Mouse (Mus musculus): ENCODE data around the gene Ms4a6c. TPM values are rescaled to one million over a fixed set of nuclear protein-coding genes. Genes with fewer than 3 reads are reported as not detected.

Ms4a6c gene
- total and polyA plus RNA-seq, 3 experiments: 5.0 to 20.0 (median 14.3) TPM

DNA sequence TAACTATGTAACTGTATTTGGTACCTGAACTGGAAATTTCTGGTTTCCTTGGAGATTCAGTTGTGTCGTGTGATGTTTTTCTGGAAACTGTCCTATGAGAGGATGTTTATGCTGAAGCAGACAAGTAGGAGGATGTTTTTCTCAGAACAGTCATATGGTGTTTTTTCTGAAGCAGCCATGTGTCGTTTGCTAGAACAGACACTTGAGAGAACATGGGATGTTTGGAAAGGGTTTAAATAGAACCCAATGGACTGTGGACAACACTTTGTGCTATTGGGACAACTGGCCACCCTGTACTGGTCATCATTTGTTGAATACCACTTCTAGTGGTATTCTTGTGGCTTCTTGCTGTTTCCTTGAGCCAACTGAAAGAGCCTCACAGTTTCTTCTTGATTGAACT lies 16.6 kb downstream of the Ms4a6c start, which contains the start of gene Gm8369:
Gene Gm8369 (plus strand): TSS at position 193 of the 400 bp plus-strand sequence.
- dilution Hi-C loops (cut with MboI; ENCODE audit: extremely low pct_ligation_motif_present, extremely low pct_unique_long_range_greater_than_20kb, low sequenced_read_pairs) (no loop called here), in situ Hi-C loops (cut with MboI; ENCODE audit: low pct_ligation_motif_present, low pct_unique_long_range_greater_than_20kb, low sequenced_read_pairs) (no loop called here)
- Histone ChIP-seq H3K36me3 (replicated peaks in 1 of 2; ENCODE audit: control insufficient read depth in 1 of 2, insufficient read depth in 1 of 2, low read length in 1 of 2) (no peaks in the 10 kb centered on the region), H3K9me3 (replicated peaks; ENCODE audit: low read length) (no peaks in the 10 kb centered on the region), H3K4me2 (ENCODE audit: insufficient read depth, low read depth, poor library complexity, severe bottlenecking) (peak within 1 kb of the TSS; percentile 39), H3K27me3 (replicated peaks) (no peaks in the 10 kb centered on the region), H3K27ac (ENCODE audit: insufficient read depth, low read depth) (no peak within 1 kb of the TSS), H3K4me1 (ENCODE audit: control insufficient read depth in 1 of 2, insufficient read depth in 2 of 2) (peaks cover 4 to 25% of the 10 kb centered on the region in 2 experiments; a peak in 3 of 4 replicates), H3K4me3 (replicated peaks in 1 of 3; ENCODE audit: low read depth in 2 of 3, low read length in 2 of 3, poor library complexity in 1 of 3) (no peak within 1 kb of the TSS), H3K9ac (ENCODE audit: insufficient read depth, low read depth) (no peak within 1 kb of the TSS; the same call in 1 of the 2 replicates), H3K79me2 (replicated peaks; ENCODE audit: control insufficient read depth, extremely low read depth, insufficient read depth, poor library complexity, severe bottlenecking) (no peaks in the 10 kb centered on the region)
- TF ChIP-seq POLR2AphosphoS2 (IDR thresholded peaks at IDR 0.05; ENCODE audit: low read depth, low read length) (no peak), SIN3A (IDR thresholded peaks at IDR 0.05; ENCODE audit: low read length) (0 out of 2 replicates have a peak, but pooled peaks have one; percentile 8)
- no peak for DNase-seq (ENCODE audit: extremely low read depth)

DNA sequence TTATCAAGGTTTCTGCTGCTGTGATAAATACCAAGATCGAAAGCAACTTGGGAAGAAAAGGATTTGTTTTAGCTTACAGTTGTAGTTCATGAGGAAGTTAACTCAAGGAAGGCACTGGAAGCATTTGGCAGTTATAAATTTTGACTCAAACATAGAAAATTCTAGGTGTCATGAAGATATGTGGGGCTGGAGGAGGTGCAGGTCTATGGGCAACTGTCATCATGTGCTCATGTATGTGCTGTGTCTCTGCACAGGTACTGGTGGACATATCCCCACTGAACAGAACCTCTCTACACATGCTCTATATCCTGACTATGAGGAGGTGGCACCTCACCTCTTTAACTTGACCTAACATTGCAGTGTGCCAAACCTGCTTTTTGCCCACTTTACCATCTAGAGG lies 17.4 kb downstream of the Ms4a6c start:
- no peak overlapping the region for H3K27ac ChIP-seq (ENCODE audit: insufficient read depth, low read depth)
- H3K79me2 ChIP-seq (replicated peaks; ENCODE audit: control insufficient read depth, extremely low read depth, insufficient read depth, poor library complexity, severe bottlenecking): no peaks in the 10 kb centered on the region
- no peaks in the 10 kb centered on the region for H3K27me3 ChIP-seq (replicated peaks)
- H3K4me1 ChIP-seq (ENCODE audit: control insufficient read depth in 1 of 2, insufficient read depth in 2 of 2): peaks cover 9 to 33% of the 10 kb centered on the region in 2 experiments; a peak in 3 of 4 replicates
- DNase-seq (ENCODE audit: extremely low read depth): no peak
- in situ Hi-C loops (cut with MboI; ENCODE audit: low pct_ligation_motif_present, low pct_unique_long_range_greater_than_20kb, low sequenced_read_pairs) (no loop called here), dilution Hi-C loops (cut with MboI; ENCODE audit: extremely low pct_ligation_motif_present, extremely low pct_unique_long_range_greater_than_20kb, low sequenced_read_pairs) (no loop called here)
- no peak overlapping the region for H3K4me2 ChIP-seq (ENCODE audit: insufficient read depth, low read depth, poor library complexity, severe bottlenecking)
- TF ChIP-seq CHD1 (IDR thresholded peaks at IDR 0.05; ENCODE audit: low read depth, low read length) (no peak), USF1 (IDR thresholded peaks at IDR 0.05; ENCODE audit: low read depth, low read length) (no peak), ZKSCAN1 (IDR thresholded peaks at IDR 0.05; ENCODE audit: borderline replicate concordance, low read depth, low read length) (no peak), NRF1 (IDR thresholded peaks at IDR 0.05; ENCODE audit: low read depth, low read length) (no peak), MEF2A (IDR thresholded peaks at IDR 0.05; ENCODE audit: borderline replicate concordance, low read depth, low read length) (no peak), MAFK (IDR thresholded peaks at IDR 0.05; ENCODE audit: insufficient replicate concordance, low read length) (no peak), TBP (conservative IDR thresholded peaks at IDR 0.05; ENCODE audit: low read depth, low read length) (no peak), ZNF384 (IDR thresholded peaks at IDR 0.05; ENCODE audit: low read depth, low read length) (no peak), ETS1 (conservative IDR thresholded peaks at IDR 0.05; ENCODE audit: low read depth, low read length) (no peak), POLR2A (IDR thresholded peaks at IDR 0.05; ENCODE audit: low read depth, low read length) (no peak), BHLHE40 (IDR thresholded peaks at IDR 0.05; ENCODE audit: low read depth, low read length) (no peak)
- H3K36me3 ChIP-seq (replicated peaks in 1 of 2; ENCODE audit: control insufficient read depth in 1 of 2, insufficient read depth in 1 of 2, low read length in 1 of 2): no peaks in the 10 kb centered on the region
- H3K9ac ChIP-seq (ENCODE audit: insufficient read depth, low read depth): no peak overlapping the region
- H3K9me3 ChIP-seq (replicated peaks; ENCODE audit: low read length): no peaks in the 10 kb centered on the region
- H3K4me3 ChIP-seq (replicated peaks in 1 of 3; ENCODE audit: low read depth in 2 of 3, low read length in 2 of 3, poor library complexity in 1 of 3): no peak overlapping the region

Data from CH12.LX (cell line).